Mouse (Mus musculus) B cell, adult (primary cell): ENCODE results near the gene Agpat3. TPM values are rescaled to one million over a fixed set of nuclear protein-coding genes. Genes with fewer than 3 reads are reported as not detected.

ENCODE experiments used
- total RNA-seq: library from RNA; stranded (reverse); gene quantifications from 4 replicates; pipeline ENCODE4 v1.2.4, GENCODE M21; 2023; ENCODE audit not compliant: inconsistent age

The Agpat3 gene
- 95.0 to 112 TPM (median 104 TPM) in 4 replicates for total RNA-seq

GRCm38 (mm10) chr10:78351887-78352665, at the start of gene Agpat3:
Gene Agpat3 (minus strand): TSS chr10:78352489.

GRCm38 (mm10) chr10:78244438-78245224, 107.7 kb downstream of the Agpat3 start, which contains the start of gene Trappc10:
Gene Trappc10 (minus strand): TSS chr10:78244641.

Other genes with a start within 250 kb of the Agpat3 start
- gene D10Jhu81e, start 182.7 kb downstream of the Agpat3 start, total RNA-seq = 39.8 to 48.0 TPM (median 42.1 TPM) in 4 replicates
- 25.1 to 27.9 TPM (median 26.1 TPM) in 4 replicates for gene Pwp2, start 167.3 kb downstream of the Agpat3 start, total RNA-seq
- 67.7 to 81.1 TPM (median 70.3 TPM) in 4 replicates for gene Trappc10, start 107.8 kb downstream of the Agpat3 start, total RNA-seq
- 374 to 401 TPM (median 380 TPM) in 4 replicates for gene Rrp1, start 60.6 kb upstream of the Agpat3 start, total RNA-seq
- gene Cstb, start 73.2 kb upstream of the Agpat3 start, total RNA-seq = 44.6 to 66.1 TPM (median 53.9 TPM) in 4 replicates
- gene Pdxk, start 112.5 kb upstream of the Agpat3 start, total RNA-seq = 50.8 to 55.7 TPM (median 54.4 TPM) in 4 replicates
- not detected in 4 replicates for gene Olfr1358, start 164.9 kb upstream of the Agpat3 start, total RNA-seq
- gene Ilvbl, start 221.9 kb upstream of the Agpat3 start, total RNA-seq = 80.9 to 100 TPM (median 93.1 TPM) in 4 replicates
- 0.75 to 1.00 TPM (median 0.85 TPM) in 4 replicates for gene Syde1, start 239.5 kb upstream of the Agpat3 start, total RNA-seq